Mouse (Mus musculus) intestine, postnatal 0 days (tissue): ENCODE measurements at regions not wholly inside any gene's neighbourhood (a gene's known extent, or its start where the extent isn't known, plus 50 kb on each side); places are given as distances from the start of the nearest gene placed in this dataset.

Source experiments
- ATAC-seq: fragments of 200-750 bp; cut with Nextera tagmentation; 2 replicates; pipeline ENCODE4 v1.8.0; 2017; ENCODE audit warnings: mild to moderate bottlenecking, moderate TSS enrichment, moderate library complexity
- H3K27ac ChIP-seq: fragments of 300-500 bp; sonication (generic); 2 replicates; pipeline ENCODE4 v1.5.1; 2014; ENCODE audit warnings: mild to moderate bottlenecking, low read depth, low read length, moderate library complexity
- H3K27me3 ChIP-seq: fragments of 300-500 bp; sonication (generic); replicated peaks from 2 replicates; pipeline ENCODE4 v1.6.1; 2014; ENCODE audit warnings: low read length, mixed read lengths; ENCODE audit not compliant: control insufficient read depth, insufficient read depth
- H3K36me3 ChIP-seq: fragments of 300-500 bp; sonication (generic); 2 replicates; pipeline ENCODE4 v1.6.1; 2014; ENCODE audit warnings: mild to moderate bottlenecking, moderate library complexity; ENCODE audit not compliant: control insufficient read depth, insufficient read depth
- H3K4me1 ChIP-seq: fragments of 300-500 bp; sonication (generic); replicated peaks from 2 replicates; pipeline ENCODE4 v1.6.1; 2014; ENCODE audit warnings: antibody characterized with exemption, low read length, mixed read lengths; ENCODE audit not compliant: control insufficient read depth, insufficient read depth
- H3K4me2 ChIP-seq: fragments of 300-500 bp; sonication (generic); replicated peaks from 2 replicates; pipeline ENCODE4 v1.6.1; 2014; ENCODE audit warnings: low read depth, mild to moderate bottlenecking, moderate library complexity
- H3K4me3 ChIP-seq: fragments of 300-500 bp; sonication (generic); 2 replicates; pipeline ENCODE4 v1.5.1; 2014; ENCODE audit warnings: low read depth, low read length
- H3K9ac ChIP-seq: fragments of 300-500 bp; sonication (generic); 2 replicates; pipeline ENCODE4 v1.6.1; 2014; ENCODE audit warnings: mild to moderate bottlenecking, low read depth, low read length
- H3K9me3 ChIP-seq: fragments of 300-500 bp; sonication (generic); 2 replicates; pipeline ENCODE4 v1.6.1; 2016; ENCODE audit warnings: mixed run types; ENCODE audit not compliant: control insufficient read depth
- CTCF ChIP-seq: sonication (generic); IDR thresholded peaks from 2 replicates; pipeline ENCODE4 v1.5.1; 2016; ENCODE audit warnings: low read depth, mild to moderate bottlenecking, control low read depth, antibody characterized with exemption, moderate library complexity
- WGBS: fragments of 180-500 bp; shearing (Covaris S2); extraction: QIAGEN DNeasy Blood & Tissue Kit; methylation state at CpG from one replicate; pipeline ENCODE4 v1.1.7; 2014; 5-methylcytosine and 5-hydroxymethylcytosine counted together

DNA sequence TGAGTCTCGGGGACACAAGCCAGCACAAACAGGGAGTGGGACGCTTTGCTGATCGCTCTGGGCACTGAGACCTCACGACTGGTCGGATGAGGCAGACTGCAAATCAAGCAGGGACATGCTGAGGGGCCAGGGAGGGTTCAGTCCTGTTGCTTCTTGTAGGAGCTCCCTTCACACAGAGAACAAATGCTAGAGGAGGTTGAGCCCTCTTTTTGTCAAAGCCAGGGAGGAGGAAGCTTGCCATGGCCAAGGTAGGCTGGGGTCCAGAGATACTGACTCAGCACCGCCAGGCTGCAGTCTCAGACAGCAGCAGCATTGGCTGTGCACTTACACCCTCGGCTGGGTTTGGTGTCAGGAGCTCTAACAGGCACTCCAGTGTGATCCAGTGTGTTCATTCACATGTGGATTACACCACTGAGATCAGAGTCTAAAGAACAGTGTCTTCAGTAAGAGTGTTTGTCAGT lies 173.5 kb upstream of the Ankrd55 start:
- WGBS = 79% methylated on average over 7 of the region's 7 CpGs
- ATAC-seq = no peak
- no peak overlapping the region for H3K27ac ChIP-seq

DNA sequence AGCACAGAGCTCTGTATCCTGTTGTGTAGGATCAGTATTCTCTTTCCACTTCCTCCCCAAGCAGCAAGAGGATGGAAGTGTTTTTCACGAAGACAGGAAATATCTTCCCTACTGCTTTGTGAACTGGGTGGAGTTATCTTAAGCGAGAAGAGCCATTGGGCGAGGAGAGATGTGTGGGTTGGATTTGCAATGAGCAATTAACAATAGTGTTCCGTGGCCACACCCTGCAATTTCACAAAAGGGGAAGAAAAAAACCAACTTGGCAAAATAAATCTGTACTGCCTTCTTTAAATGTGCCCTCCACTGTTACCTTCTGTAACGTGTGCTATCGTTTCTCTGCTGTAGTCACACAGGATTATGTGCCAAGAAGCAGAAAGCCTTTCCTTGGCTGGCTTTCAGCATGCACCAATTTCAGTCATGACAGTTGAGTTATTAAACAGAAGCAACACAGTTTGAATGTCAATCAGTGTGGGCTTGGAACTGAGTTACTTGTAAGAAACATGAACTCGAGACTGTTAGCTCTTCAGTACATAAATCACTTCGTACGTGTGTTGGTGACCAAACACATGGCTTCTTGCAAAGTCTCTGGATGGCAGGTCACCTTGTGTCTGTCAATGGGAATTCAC lies 172.0 kb upstream of the Ankrd55 start:
- H3K27me3 ChIP-seq = no peaks in the 10 kb centered on the region
- H3K4me1 ChIP-seq = no peaks in the 10 kb centered on the region
- H3K4me3 ChIP-seq = no peak overlapping the region
- no peaks in the 10 kb centered on the region for H3K9me3 ChIP-seq
- WGBS = 57% methylated on average over 9 of the region's 9 CpGs
- H3K9ac ChIP-seq = no peak overlapping the region
- H3K36me3 ChIP-seq = no peaks in the 10 kb centered on the region
- no peak overlapping the region for H3K27ac ChIP-seq
- H3K4me2 ChIP-seq = no peak overlapping the region
- no peak for ATAC-seq
- no peak for TF ChIP-seq CTCF

More for the DNA sequence above, 173.5 kb upstream of the Ankrd55 start:
- H3K36me3 ChIP-seq = no peaks in the 10 kb centered on the region
- no peaks in the 10 kb centered on the region for H3K27me3 ChIP-seq
- no peak for TF ChIP-seq CTCF
- H3K4me3 ChIP-seq = no peak overlapping the region
- H3K4me2 ChIP-seq = no peak overlapping the region
- H3K9ac ChIP-seq = no peak overlapping the region
- no peaks in the 10 kb centered on the region for H3K9me3 ChIP-seq
- no peaks in the 10 kb centered on the region for H3K4me1 ChIP-seq

DNA sequence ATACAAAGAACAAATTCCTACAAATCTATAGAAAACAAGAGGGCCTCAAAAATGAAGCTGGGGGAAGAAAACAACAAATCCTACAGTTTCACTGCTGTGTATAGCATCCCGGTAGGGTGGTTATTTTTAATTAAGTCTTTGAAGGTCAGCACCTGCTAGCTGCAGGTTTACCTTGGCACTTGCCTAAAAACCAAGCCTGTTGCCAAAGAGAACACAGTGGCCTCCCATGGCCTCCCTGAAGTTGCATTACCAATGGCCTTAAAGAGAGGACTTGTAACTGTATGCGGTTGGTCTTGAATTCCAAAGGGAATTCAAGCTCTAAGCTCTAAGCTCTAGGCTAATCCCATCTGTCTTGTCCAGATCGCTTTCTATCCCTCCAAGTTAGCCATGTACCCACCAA lies 169.7 kb upstream of the Ankrd55 start:
- Histone ChIP-seq H3K4me1 (no peaks in the 10 kb centered on the region), H3K4me2 (no peak overlapping the region), H3K9ac (no peak overlapping the region), H3K27ac (no peak overlapping the region), H3K36me3 (no peaks in the 10 kb centered on the region), H3K9me3 (no peaks in the 10 kb centered on the region), H3K4me3 (no peak overlapping the region), H3K27me3 (no peaks in the 10 kb centered on the region)
- no peak for ATAC-seq
- WGBS = 95% methylated on average over 3 of the region's 3 CpGs
- no peak for TF ChIP-seq CTCF

DNA sequence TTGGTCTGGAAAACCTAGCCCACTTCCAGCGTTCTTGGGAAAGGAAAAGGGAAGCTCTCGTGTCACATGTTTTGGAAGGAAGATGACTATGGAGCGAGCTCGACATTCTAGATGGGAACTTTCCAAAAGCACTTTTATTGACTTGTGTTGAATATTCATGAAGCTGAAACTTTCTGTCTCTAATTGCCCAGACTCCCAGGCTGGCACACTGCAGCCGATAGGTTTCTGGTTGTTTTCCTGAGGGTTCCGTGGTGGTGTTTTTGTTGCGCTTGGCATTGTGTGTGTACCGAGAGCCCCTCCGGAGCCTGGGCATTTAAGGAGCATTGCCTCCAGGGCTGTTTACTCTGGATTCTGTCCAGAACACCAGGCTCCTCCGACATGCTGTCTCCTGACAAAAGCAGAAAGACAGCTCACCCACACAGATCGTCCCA lies 168.6 kb upstream of the Ankrd55 start:
- no peak overlapping the region for H3K4me3 ChIP-seq
- WGBS = 56% methylated on average over 11 of the region's 11 CpGs
- no peaks in the 10 kb centered on the region for H3K9me3 ChIP-seq
- no peak overlapping the region for H3K4me2 ChIP-seq
- H3K27ac ChIP-seq = no peak overlapping the region
- no peaks in the 10 kb centered on the region for H3K4me1 ChIP-seq
- no peak overlapping the region for H3K9ac ChIP-seq
- H3K36me3 ChIP-seq = no peaks in the 10 kb centered on the region
- no peak for ATAC-seq
- TF ChIP-seq CTCF = no peak
- no peaks in the 10 kb centered on the region for H3K27me3 ChIP-seq

DNA sequence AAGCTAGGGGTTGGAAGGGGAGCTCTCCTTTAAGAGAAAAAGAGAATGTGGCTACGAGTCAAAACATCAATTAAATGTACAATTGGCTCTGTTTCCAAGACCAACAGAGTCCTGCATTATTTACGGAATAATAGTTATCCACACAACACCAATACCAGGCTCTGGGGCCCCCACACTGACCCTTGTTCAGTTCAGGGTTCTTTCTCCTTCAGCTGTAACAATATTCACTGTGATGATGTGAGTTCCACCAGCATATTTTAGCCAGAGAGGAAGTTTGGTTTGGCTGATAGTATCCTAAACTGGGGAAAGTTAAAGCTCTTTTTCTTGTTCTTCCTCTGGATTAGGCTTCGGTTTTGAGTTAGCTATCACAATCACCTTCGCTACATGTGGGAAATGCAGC lies 167.9 kb upstream of the Ankrd55 start:
- H3K4me2 ChIP-seq = no peak overlapping the region
- no peak for ATAC-seq
- no peaks in the 10 kb centered on the region for H3K4me1 ChIP-seq
- no peaks in the 10 kb centered on the region for H3K36me3 ChIP-seq
- no peak overlapping the region for H3K27ac ChIP-seq
- TF ChIP-seq CTCF = no peak
- 75% methylated on average over 4 of the region's 4 CpGs for WGBS
- no peak overlapping the region for H3K9ac ChIP-seq
- H3K4me3 ChIP-seq = no peak overlapping the region
- no peaks in the 10 kb centered on the region for H3K27me3 ChIP-seq
- no peaks in the 10 kb centered on the region for H3K9me3 ChIP-seq

DNA sequence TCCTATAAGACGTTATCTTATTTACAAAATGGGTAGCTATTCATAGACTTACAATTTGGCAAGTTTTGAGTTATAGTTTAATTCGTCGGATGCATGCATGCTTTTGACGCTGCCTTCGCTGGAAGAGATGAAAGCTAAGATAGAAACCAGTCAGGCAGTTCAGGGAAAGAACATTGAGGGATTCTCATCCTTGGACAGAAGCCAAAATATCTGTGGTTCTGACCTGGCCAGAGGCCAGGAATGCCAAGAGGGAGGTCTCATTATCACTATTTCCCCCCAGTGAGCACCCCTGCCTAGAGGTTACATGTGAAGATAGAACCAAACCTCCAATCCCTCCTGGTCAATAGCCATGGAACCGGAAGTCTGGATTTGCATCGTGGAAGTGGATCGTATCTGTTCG lies 167.1 kb upstream of the Ankrd55 start:
- Histone ChIP-seq H3K4me1 (no peaks in the 10 kb centered on the region), H3K36me3 (no peaks in the 10 kb centered on the region), H3K9ac (no peak overlapping the region), H3K27ac (no peak overlapping the region), H3K27me3 (no peaks in the 10 kb centered on the region), H3K9me3 (no peaks in the 10 kb centered on the region), H3K4me2 (no peak overlapping the region), H3K4me3 (no peak overlapping the region)
- WGBS = 85% methylated on average over 9 of the region's 9 CpGs
- TF ChIP-seq CTCF = no peak
- ATAC-seq = no peak

DNA sequence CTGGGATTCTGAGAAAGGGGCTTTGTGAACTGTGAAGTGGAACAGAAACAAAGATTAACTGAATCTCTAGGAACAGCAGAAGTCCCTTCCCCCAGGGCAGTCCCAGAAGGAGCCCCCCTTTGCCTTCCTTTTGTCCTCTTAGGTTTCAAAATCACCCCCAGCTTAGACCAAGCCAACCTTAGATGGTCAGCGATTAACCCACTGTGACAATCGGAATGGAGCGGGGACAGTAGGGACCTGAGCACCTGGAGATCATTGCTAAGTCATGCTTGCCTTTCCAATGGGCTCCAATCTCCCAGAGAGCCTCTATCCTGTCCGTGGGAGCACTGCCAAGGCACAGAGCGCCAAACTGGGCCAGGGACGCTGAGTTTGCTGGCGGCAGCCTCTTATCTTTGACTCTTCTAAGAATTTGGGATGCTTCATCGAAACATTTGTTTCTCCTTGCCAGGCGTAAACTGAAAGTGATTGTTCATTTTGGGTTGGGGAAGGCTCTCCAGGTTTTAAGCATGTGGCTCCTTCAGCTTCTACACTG lies 165.3 kb upstream of the Ankrd55 start:
- Histone ChIP-seq H3K4me1 (no peaks in the 10 kb centered on the region), H3K27ac (no peak overlapping the region), H3K36me3 (no peaks in the 10 kb centered on the region), H3K9me3 (no peaks in the 10 kb centered on the region), H3K4me2 (no peak overlapping the region), H3K4me3 (no peak overlapping the region), H3K27me3 (no peaks in the 10 kb centered on the region), H3K9ac (no peak overlapping the region)
- no peak for TF ChIP-seq CTCF
- WGBS = 82% methylated on average over 9 of the region's 9 CpGs
- no peak for ATAC-seq
